Mouse (Mus musculus): ENCODE data around the gene Ror2. TPM values are rescaled to one million over a fixed set of nuclear protein-coding genes. Genes with fewer than 3 reads are reported as not detected.

Gene Ror2
- 16.2 and 18.2 TPM in 2 replicates for polyA plus RNA-seq (2014; fragmentation: Nextera tagmentation; extraction: Ambion mirVana)

DNA sequence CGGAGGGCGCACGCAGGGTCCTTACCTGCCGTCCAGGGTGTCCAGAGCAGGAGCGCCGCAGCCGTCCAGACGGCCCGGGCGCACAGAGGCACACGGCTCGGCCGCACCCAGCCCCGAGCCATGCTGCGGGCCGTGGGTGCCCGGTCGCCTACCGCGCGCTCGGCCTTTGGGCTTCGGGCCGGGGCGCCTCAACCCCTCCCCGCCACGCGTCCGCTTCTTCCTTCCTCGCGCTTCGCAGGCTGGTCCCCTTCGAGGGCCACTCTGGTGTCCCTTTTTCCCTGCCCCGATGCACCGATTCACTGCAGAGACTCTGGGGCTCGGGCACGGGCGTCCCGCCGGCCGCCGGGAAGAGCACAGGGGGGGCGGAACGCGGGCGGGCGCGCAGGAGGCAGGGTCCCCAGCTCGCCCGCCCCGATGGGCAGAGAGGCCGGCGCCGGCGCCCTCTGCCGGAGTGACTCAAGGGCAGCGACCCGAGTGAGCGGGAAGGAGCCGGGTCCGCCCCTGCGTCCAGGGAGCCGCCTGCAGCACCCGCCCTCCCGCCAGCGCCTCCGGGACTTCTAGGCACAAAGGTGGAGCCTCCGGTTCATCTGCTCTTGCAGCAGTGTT lies at the start of gene Ror2:
Gene Ror2 (minus strand): TSS at position 369 of the 606 bp plus-strand sequence.
- H3K27me3 ChIP-seq (ENCODE audit: insufficient read depth, low read length), result no peaks in the 10 kb centered on the region
- peak within 1 kb of the TSS; percentile 85 for H3K27ac ChIP-seq (ENCODE audit: low read depth)
- no peaks in the 10 kb centered on the region for H3K9me3 ChIP-seq (ENCODE audit: low read depth, low read length)
- WGBS, result under 1% methylated on average over 61 of the region's 68 CpGs
- H3K4me2 ChIP-seq, result peak within 1 kb of the TSS; percentile 89
- H3K4me1 ChIP-seq (ENCODE audit: insufficient read depth), result peaks cover 22% of the 10 kb centered on the region
- TF ChIP-seq CTCF (IDR thresholded peaks at IDR 0.05; ENCODE audit: low read depth), result peak; percentile 58
- peak within 1 kb of the TSS; percentile 89 for H3K9ac ChIP-seq
- H3K4me3 ChIP-seq (ENCODE audit: low read depth, low read length), result peak within 1 kb of the TSS; percentile 79
- DNase-seq (peak; percentile 94), ATAC-seq (ENCODE audit: insufficient read depth) (peak; percentile 91)
- no peaks in the 10 kb centered on the region for H3K36me3 ChIP-seq (ENCODE audit: insufficient read depth)

DNA sequence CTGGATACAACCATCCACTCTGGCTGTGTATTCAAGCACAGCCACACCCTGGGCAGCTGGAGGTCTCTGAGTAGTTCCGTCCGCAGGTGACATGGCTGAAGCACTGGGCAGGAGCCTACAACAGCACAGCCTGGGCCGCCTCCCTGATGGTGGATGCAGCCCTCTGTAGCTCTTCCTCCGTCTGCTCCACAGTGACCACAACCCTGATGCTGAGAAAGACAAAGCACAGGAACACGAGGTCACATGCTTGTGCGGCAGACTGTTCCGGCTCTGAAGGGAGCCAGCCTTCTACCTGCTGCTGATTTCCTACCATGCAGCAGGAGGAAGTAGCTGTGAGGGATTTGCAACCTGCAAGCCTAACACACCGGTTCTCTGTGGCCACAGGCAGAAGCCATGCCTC lies 47.8 kb upstream of the Ror2 start:
- Histone ChIP-seq H3K4me3 (ENCODE audit: low read depth, low read length) (no peak overlapping the region), H3K4me1 (ENCODE audit: insufficient read depth) (no peaks in the 10 kb centered on the region), H3K9me3 (ENCODE audit: low read depth, low read length) (no peaks in the 10 kb centered on the region), H3K4me2 (no peak overlapping the region), H3K36me3 (ENCODE audit: insufficient read depth) (peaks cover 49% of the 10 kb centered on the region), H3K27me3 (ENCODE audit: insufficient read depth, low read length) (no peaks in the 10 kb centered on the region), H3K9ac (no peak overlapping the region), H3K27ac (ENCODE audit: low read depth) (no peak overlapping the region)
- no peak for TF ChIP-seq CTCF (IDR thresholded peaks at IDR 0.05; ENCODE audit: low read depth)
- no peak for ATAC-seq (ENCODE audit: insufficient read depth)
- DNase-seq, result no peak
- 88% methylated on average over 8 of the region's 8 CpGs for WGBS

DNA sequence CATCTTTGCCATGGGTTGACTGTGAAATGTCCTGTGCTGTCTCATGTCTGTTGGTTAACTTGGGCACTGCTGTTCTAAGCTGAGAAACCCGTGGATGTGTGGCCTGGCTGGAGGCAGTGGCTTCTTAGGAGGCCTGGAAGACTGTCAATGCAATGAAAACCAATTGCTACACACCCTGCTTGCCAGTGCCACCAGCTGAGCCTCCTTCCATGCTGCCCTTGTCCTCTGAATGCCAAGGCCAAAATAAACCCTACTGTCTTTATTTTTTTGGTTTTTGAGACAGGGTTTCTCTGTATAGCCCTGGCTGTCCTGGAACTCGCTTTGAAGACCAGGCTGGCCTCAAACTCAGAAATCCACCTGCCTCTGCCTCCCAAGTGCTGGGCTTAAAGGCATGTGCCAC lies 44.3 kb upstream of the Ror2 start:
- H3K9me3 ChIP-seq (ENCODE audit: low read depth, low read length), result no peaks in the 10 kb centered on the region
- H3K27ac ChIP-seq (ENCODE audit: low read depth), result no peak overlapping the region
- DNase-seq, result no peak
- H3K4me3 ChIP-seq (ENCODE audit: low read depth, low read length), result no peak overlapping the region
- ATAC-seq (ENCODE audit: insufficient read depth), result no peak
- TF ChIP-seq CTCF (IDR thresholded peaks at IDR 0.05; ENCODE audit: low read depth), result no peak
- no peaks in the 10 kb centered on the region for H3K4me1 ChIP-seq (ENCODE audit: insufficient read depth)
- no peak overlapping the region for H3K9ac ChIP-seq
- 74% methylated on average over 2 of the region's 2 CpGs for WGBS
- no peaks in the 10 kb centered on the region for H3K27me3 ChIP-seq (ENCODE audit: insufficient read depth, low read length)
- no peak overlapping the region for H3K4me2 ChIP-seq
- peaks cover 18% of the 10 kb centered on the region for H3K36me3 ChIP-seq (ENCODE audit: insufficient read depth)

DNA sequence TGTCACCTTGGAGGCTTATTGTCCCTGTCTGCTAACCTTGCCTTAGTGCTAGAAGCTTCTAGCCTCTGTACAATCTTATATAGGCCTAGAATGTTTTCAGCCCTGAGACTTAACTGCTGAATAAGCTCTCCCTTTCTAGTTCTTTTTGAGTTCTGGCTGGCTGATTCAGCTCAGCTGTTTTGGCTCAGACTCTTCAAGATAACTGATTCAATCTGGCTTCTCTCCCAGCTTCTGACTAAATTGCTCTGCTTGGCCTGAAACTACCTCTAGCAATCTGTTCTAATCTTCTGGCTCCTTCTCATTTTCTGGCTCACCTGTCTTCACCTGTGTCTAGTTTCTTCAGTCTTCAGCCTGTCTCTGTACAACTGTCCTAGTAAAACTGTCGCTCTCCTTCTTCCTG lies 39.6 kb upstream of the Ror2 start:
- no peak overlapping the region for H3K27ac ChIP-seq (ENCODE audit: low read depth)
- no peaks in the 10 kb centered on the region for H3K4me1 ChIP-seq (ENCODE audit: insufficient read depth)
- DNase-seq (no peak), ATAC-seq (ENCODE audit: insufficient read depth) (no peak)
- H3K4me3 ChIP-seq (ENCODE audit: low read depth, low read length), result no peak overlapping the region
- no peak overlapping the region for H3K9ac ChIP-seq
- no peak overlapping the region for H3K4me2 ChIP-seq
- H3K27me3 ChIP-seq (ENCODE audit: insufficient read depth, low read length), result no peaks in the 10 kb centered on the region
- H3K9me3 ChIP-seq (ENCODE audit: low read depth, low read length), result no peaks in the 10 kb centered on the region
- no peaks in the 10 kb centered on the region for H3K36me3 ChIP-seq (ENCODE audit: insufficient read depth)
- TF ChIP-seq CTCF (IDR thresholded peaks at IDR 0.05; ENCODE audit: low read depth), result no peak
- WGBS, result 93% methylated on average over 1 of the region's 1 CpGs

DNA sequence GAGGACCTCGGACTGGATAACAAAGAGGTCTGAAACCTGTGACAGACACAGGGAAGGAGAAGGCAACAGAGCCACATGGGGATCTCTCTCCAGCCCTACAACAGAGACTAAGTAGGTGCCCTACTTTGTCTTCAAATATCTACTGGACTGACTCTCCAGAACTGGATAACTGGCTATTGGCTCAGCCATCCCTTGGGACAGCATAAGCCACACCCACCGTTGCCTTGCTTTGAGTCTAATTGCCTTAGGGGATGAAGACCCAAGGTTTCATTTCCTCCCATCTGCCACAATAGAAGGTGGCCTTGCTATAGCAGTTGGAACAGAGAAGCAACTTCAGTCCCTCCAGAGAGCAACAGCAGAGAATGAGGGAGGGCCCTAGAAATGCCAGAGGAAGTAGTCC lies 37.7 kb upstream of the Ror2 start:
- H3K27me3 ChIP-seq (ENCODE audit: insufficient read depth, low read length), result no peaks in the 10 kb centered on the region
- 68% methylated on average over 2 of the region's 2 CpGs for WGBS
- H3K9me3 ChIP-seq (ENCODE audit: low read depth, low read length), result no peaks in the 10 kb centered on the region
- DNase-seq (no peak), ATAC-seq (ENCODE audit: insufficient read depth) (no peak)
- H3K27ac ChIP-seq (ENCODE audit: low read depth), result no peak overlapping the region
- H3K9ac ChIP-seq, result no peak overlapping the region
- H3K4me3 ChIP-seq (ENCODE audit: low read depth, low read length), result no peak overlapping the region
- no peak overlapping the region for H3K4me2 ChIP-seq
- no peaks in the 10 kb centered on the region for H3K36me3 ChIP-seq (ENCODE audit: insufficient read depth)
- H3K4me1 ChIP-seq (ENCODE audit: insufficient read depth), result no peaks in the 10 kb centered on the region
- no peak for TF ChIP-seq CTCF (IDR thresholded peaks at IDR 0.05; ENCODE audit: low read depth)

DNA sequence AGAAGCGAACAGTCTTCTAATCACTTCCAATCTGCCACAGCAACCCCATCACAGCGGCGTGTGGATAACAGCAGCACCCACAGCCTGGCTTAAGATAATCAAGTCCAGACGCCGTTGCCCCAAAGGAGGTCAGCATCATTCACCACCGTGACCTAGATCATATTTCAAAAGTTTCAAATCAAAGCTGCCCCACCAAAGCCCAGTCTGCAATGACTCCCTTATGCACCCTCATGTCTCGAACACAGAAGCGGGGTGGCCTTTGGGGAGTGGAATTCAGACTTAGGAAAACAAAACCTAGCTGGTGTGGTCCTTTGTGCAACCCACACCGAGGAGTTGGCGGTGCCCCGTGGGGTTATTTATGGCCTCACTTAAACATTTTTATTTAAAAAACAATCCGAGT lies 35.0 kb upstream of the Ror2 start:
- Histone ChIP-seq H3K4me3 (ENCODE audit: low read depth, low read length) (no peak overlapping the region), H3K27ac (ENCODE audit: low read depth) (no peak overlapping the region), H3K36me3 (ENCODE audit: insufficient read depth) (no peaks in the 10 kb centered on the region), H3K9ac (no peak overlapping the region), H3K27me3 (ENCODE audit: insufficient read depth, low read length) (no peaks in the 10 kb centered on the region), H3K9me3 (ENCODE audit: low read depth, low read length) (no peaks in the 10 kb centered on the region), H3K4me2 (no peak overlapping the region), H3K4me1 (ENCODE audit: insufficient read depth) (no peaks in the 10 kb centered on the region)
- ATAC-seq (ENCODE audit: insufficient read depth) (no peak), DNase-seq (no peak)
- TF ChIP-seq CTCF (IDR thresholded peaks at IDR 0.05; ENCODE audit: low read depth), result no peak
- 38% methylated on average over 12 of the region's 12 CpGs for WGBS

DNA sequence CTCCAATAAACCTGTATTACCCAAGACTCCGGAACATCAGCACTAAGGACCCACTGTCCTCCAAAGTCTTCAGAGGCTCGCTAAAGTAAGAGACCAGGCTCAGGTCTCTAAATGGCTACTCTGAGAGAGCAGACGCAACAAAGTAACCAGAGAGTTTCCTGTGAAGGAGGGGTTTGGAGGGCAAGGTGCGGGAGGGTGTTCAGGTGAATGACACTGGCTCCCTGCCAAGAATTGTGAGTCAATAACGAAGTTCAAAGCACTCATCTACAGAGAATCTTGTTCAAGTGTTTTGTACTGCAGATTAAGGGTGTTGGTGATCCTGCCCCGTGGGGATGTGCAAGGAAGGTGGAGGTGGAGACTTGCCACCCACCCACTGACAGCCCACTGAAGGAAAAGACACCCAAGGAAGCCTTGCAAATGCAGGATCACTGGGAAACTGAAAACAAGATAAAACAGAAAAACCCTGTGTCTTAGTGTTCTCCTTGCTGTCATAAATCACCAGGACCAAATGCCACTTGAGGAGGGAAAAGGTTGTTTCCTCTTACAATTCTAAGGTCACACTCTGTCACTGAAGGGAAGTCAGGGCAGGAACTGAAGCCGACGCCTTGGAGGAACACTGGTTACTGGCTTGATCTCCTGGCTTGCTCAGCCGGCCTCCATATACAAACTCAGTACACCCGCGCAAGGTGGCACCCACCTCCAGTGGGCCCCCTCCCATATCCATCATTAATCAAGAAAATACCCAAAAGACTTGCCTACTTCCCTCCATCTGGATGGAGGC lies 30.8 kb upstream of the Ror2 start:
- Histone ChIP-seq H3K4me2 (no peak overlapping the region), H3K9me3 (ENCODE audit: low read depth, low read length) (no peaks in the 10 kb centered on the region), H3K9ac (no peak overlapping the region), H3K36me3 (ENCODE audit: insufficient read depth) (no peaks in the 10 kb centered on the region), H3K4me1 (ENCODE audit: insufficient read depth) (no peaks in the 10 kb centered on the region), H3K27me3 (ENCODE audit: insufficient read depth, low read length) (no peaks in the 10 kb centered on the region), H3K27ac (ENCODE audit: low read depth) (no peak overlapping the region), H3K4me3 (ENCODE audit: low read depth, low read length) (no peak overlapping the region)
- ATAC-seq (ENCODE audit: insufficient read depth), result no peak
- 49% methylated on average over 11 of the region's 11 CpGs for WGBS
- no peak for TF ChIP-seq CTCF (IDR thresholded peaks at IDR 0.05; ENCODE audit: low read depth)
- peak; percentile 44 for DNase-seq
